Mouse (Mus musculus): ENCODE data around the gene Mast4. TPM values are rescaled to one million over a fixed set of nuclear protein-coding genes. Genes with fewer than 3 reads are reported as not detected.

Gene Mast4
- polyA plus RNA-seq, 1 experiment from 2014 or later, result 24.7 TPM

DNA sequence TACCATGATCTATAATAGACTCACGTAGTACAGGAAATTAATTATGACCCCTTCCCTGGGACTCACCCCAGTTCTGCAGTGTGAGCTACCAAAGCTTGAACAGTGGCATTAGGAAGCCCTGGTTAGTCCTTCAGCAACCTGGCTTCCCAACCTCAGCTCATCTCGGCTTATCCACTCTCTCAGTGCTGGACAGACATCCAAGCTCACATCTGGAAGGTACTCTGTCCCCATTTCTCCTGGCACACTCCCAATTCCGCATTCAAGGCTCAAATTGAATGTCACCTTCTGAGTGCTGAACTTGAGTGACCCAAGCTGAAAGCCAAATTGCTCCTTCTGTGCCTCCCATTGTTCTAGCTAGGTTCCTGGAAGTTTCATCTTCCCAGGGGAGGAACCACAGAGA lies 76.2 kb downstream of the Mast4 start:
- 62% methylated on average over 3 of the region's 3 CpGs for WGBS
- no peaks in the 10 kb centered on the region for H3K36me3 ChIP-seq
- H3K9ac ChIP-seq, result no peak overlapping the region
- no peaks in the 10 kb centered on the region for H3K27me3 ChIP-seq
- ATAC-seq (replicated peaks; ENCODE audit: low FRiP score), result no peak
- H3K9me3 ChIP-seq (replicated peaks), result no peaks in the 10 kb centered on the region
- H3K4me1 ChIP-seq, result no peaks in the 10 kb centered on the region
- no peak overlapping the region for H3K4me2 ChIP-seq
- no peak overlapping the region for H3K4me3 ChIP-seq (replicated peaks)
- H3K27ac ChIP-seq, result no peak overlapping the region

DNA sequence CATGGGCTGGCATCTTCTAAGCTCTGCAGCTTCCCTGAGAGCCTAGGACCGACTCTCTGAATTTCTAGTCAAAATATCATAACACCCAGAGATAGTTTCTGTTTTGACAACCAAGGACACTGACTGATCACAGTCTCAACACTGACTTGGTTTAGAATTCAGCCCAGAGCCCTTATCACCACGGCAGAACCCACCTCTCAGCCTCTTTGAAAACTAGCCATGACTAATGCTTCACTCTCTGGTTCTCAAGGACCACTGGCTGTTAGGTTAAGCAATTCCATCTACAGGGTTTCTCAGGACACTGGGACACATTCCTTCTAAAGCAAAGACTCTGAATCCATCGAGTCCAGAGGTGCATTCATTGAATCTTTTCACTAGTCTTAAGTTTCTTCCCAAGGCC lies 79.4 kb downstream of the Mast4 start:
- no peak overlapping the region for H3K4me3 ChIP-seq (replicated peaks)
- 72% methylated on average over 3 of the region's 3 CpGs for WGBS
- no peak for ATAC-seq (replicated peaks; ENCODE audit: low FRiP score)
- no peak overlapping the region for H3K27ac ChIP-seq
- no peaks in the 10 kb centered on the region for H3K27me3 ChIP-seq
- no peak overlapping the region for H3K9ac ChIP-seq
- H3K36me3 ChIP-seq, result no peaks in the 10 kb centered on the region
- H3K9me3 ChIP-seq (replicated peaks), result no peaks in the 10 kb centered on the region
- H3K4me1 ChIP-seq, result no peaks in the 10 kb centered on the region
- H3K4me2 ChIP-seq, result no peak overlapping the region

DNA sequence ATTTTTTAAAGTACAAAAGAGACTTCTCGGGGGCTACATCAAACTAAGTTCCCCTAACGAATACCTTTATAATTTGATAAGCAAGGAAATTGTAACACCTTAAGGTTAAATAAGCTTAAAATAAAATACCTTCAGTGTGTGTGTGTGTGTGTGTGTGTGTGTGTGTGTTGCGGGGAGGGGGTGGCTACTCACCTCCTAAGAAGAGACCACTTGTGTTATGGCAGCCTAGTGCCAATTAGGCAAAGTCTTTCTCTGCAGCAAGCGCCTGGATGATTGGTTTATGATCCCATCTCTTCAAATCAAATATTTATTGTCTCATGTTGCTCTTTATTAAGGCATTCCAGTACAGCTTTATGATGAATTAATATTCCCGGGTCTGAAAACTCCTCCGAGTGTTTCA lies 81.2 kb downstream of the Mast4 start:
- no peak overlapping the region for H3K4me3 ChIP-seq (replicated peaks)
- H3K36me3 ChIP-seq, result no peaks in the 10 kb centered on the region
- H3K9ac ChIP-seq, result no peak overlapping the region
- no peak for ATAC-seq (replicated peaks; ENCODE audit: low FRiP score)
- H3K4me1 ChIP-seq, result peaks cover 11% of the 10 kb centered on the region
- no peak overlapping the region for H3K27ac ChIP-seq
- no peak overlapping the region for H3K4me2 ChIP-seq
- H3K27me3 ChIP-seq, result no peaks in the 10 kb centered on the region
- WGBS, result 88% methylated on average over 6 of the region's 6 CpGs
- H3K9me3 ChIP-seq (replicated peaks), result no peaks in the 10 kb centered on the region

DNA sequence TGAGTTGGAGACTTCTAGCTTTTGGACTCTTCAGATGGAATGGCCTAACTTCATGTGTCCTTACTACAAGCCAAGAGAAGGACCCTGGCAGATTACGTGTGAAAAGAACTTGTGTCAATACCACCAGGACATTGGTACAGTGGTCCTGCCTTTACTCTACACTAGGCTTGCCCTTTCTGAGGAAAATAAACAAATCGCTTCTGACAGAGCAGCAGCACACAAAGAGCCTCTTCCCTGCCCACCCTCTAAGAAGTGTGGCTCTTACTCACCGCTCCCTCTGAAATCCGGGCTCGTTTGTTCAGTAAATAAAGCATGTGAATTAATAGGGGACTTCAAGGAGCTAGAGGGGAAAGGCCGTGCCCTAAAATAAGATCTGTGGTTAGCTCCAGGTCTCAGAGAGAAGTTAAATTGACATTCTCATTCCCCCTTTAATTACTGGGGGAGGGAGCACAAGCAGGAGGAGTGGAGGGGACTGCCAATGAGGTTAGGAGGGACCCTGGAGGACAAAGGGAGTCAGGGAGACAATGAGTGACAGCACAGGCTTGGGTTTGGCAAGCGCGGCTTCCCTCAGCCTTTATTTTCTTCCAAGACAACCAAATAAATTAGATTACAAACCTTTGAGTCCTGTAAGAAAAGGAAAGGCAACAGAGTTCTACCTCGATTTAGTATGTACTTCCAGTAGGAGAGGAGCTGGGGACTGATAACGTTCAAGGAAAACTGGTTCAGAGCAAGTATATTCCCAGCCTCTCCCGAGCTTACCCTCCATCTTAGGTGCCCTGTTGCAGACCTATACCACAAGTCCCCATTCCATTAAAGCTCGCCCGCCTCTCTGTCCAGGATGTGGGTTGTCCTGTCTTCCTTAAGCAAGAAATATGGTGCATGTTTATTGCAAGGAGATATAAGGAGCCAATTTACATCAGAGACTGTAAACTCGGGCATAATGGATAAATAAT lies 85.9 kb downstream of the Mast4 start:
- no peak overlapping the region for H3K4me2 ChIP-seq
- 33% methylated on average over 14 of the region's 14 CpGs for WGBS
- ATAC-seq (replicated peaks; ENCODE audit: low FRiP score), result peak; percentile 71
- peaks cover 18% of the 10 kb centered on the region for H3K4me1 ChIP-seq
- no peak overlapping the region for H3K27ac ChIP-seq
- no peak overlapping the region for H3K4me3 ChIP-seq (replicated peaks)
- no peaks in the 10 kb centered on the region for H3K9me3 ChIP-seq (replicated peaks)
- no peak overlapping the region for H3K9ac ChIP-seq
- no peaks in the 10 kb centered on the region for H3K36me3 ChIP-seq
- no peaks in the 10 kb centered on the region for H3K27me3 ChIP-seq

DNA sequence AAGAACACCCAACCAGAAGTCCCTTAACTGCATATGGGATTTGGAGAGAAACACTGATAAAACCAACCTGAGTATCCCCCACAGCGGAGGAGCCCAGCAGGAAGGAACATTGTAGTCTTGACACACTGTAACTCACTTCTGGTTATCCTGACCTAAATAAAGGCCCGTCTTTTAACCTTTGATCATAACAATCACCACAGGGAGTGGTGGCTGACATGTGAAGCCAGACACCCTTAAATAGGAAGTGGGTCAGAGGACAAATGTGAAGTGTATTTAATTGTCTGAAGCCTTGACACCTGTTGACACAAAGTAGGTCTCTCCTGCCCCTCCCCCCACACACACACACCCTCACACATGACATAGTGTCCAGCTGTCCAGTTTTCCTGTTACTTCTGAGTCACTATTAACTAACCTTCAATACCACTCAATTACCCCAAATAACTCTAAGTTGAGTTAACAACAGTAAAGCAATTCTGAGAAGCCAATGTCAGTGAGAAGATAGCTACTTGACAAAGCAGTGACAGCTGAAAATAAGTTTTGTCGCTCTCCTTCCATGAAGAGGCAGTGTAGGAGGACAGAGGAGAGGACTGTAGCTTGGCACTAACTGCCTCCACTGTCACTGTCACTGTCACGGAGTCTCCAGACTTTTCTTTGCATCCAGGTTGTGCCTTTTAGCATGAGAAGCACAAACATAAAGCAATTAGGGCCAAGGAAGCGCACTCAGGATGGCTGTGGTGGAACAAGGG lies 87.2 kb downstream of the Mast4 start:
- no peaks in the 10 kb centered on the region for H3K36me3 ChIP-seq
- H3K27me3 ChIP-seq, result no peaks in the 10 kb centered on the region
- H3K4me2 ChIP-seq, result no peak overlapping the region
- H3K27ac ChIP-seq, result no peak overlapping the region
- H3K9ac ChIP-seq, result no peak overlapping the region
- no peak overlapping the region for H3K4me3 ChIP-seq (replicated peaks)
- no peaks in the 10 kb centered on the region for H3K9me3 ChIP-seq (replicated peaks)
- ATAC-seq (replicated peaks; ENCODE audit: low FRiP score), result no peak
- H3K4me1 ChIP-seq, result peaks cover 18% of the 10 kb centered on the region
- WGBS, result 72% methylated on average over 5 of the region's 5 CpGs

DNA sequence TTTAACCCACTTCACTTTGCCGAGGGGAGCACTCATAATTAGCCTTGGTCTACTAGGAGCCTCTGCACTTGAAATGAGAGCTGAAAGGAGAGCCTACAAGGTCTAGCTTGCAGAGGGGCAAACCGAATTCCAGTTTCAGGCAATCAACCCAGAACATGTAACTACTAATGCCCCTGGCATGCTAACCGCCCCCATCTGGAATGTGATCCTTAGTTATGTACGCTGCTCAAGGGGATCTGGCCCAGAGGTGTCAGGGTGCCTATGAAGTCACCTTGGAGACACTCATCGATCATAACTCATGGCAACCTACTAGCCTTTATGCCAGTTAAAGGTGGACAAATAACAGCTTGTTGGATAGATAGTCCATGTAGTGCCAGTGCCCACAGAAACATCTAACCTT lies 88.9 kb downstream of the Mast4 start:
- no peak overlapping the region for H3K27ac ChIP-seq
- H3K27me3 ChIP-seq, result no peaks in the 10 kb centered on the region
- H3K4me3 ChIP-seq (replicated peaks), result no peak overlapping the region
- WGBS, result 86% methylated on average over 5 of the region's 5 CpGs
- no peaks in the 10 kb centered on the region for H3K9me3 ChIP-seq (replicated peaks)
- no peaks in the 10 kb centered on the region for H3K36me3 ChIP-seq
- no peak for ATAC-seq (replicated peaks; ENCODE audit: low FRiP score)
- H3K9ac ChIP-seq, result no peak overlapping the region
- peaks cover 18% of the 10 kb centered on the region for H3K4me1 ChIP-seq
- no peak overlapping the region for H3K4me2 ChIP-seq

DNA sequence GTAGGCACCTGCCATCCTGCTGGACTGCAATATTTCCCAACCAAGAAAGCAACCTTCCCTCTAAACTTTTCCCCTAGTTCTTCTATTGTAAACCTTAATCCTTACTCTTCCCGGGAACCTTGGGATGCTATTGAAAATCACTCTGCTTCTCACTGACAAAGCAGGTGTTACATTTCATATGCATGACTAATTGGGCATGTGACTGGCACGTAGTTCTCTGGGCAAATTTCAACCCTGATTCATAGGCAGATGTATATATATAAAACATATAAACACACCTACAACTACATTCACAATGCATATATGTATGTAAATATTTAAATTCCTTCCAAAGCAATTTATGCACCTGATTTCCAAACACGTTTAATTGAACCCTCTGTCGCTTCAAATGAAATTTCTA lies 90.2 kb downstream of the Mast4 start:
- Histone ChIP-seq H3K4me3 (replicated peaks) (no peak overlapping the region), H3K27ac (no peak overlapping the region), H3K9ac (no peak overlapping the region), H3K36me3 (no peaks in the 10 kb centered on the region), H3K4me2 (no peak overlapping the region), H3K4me1 (peaks cover 16% of the 10 kb centered on the region), H3K9me3 (replicated peaks) (no peaks in the 10 kb centered on the region), H3K27me3 (no peaks in the 10 kb centered on the region)
- WGBS, result 62% methylated on average over 4 of the region's 4 CpGs
- ATAC-seq (replicated peaks; ENCODE audit: low FRiP score), result no peak

DNA sequence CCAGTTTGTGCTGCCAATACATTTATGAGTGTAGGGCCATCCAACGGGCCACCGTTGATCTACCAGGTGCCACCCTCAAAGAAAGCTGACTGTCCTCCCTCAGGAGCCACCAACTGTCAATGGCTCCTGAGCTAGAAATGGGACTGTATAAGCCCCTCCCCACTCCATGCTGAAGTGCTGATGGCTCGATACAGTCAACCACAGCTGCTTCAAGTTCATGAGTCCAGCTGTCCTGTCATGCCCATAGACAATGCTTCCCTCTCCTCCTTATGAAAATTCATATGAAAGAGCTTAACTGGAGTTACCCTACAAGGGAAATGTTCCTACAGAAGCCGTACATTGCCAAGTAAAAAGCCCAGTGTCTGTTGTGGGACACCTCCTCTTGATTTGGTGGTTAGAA lies 93.2 kb downstream of the Mast4 start:
- no peaks in the 10 kb centered on the region for H3K36me3 ChIP-seq
- no peak for ATAC-seq (replicated peaks; ENCODE audit: low FRiP score)
- peaks cover 3% of the 10 kb centered on the region; the same call in 1 of the 2 replicates for H3K4me1 ChIP-seq
- H3K27ac ChIP-seq, result no peak overlapping the region
- H3K27me3 ChIP-seq, result no peaks in the 10 kb centered on the region
- H3K4me3 ChIP-seq (replicated peaks), result no peak overlapping the region
- no peak overlapping the region for H3K4me2 ChIP-seq
- 88% methylated on average over 4 of the region's 4 CpGs for WGBS
- no peak overlapping the region for H3K9ac ChIP-seq
- no peaks in the 10 kb centered on the region for H3K9me3 ChIP-seq (replicated peaks)

DNA sequence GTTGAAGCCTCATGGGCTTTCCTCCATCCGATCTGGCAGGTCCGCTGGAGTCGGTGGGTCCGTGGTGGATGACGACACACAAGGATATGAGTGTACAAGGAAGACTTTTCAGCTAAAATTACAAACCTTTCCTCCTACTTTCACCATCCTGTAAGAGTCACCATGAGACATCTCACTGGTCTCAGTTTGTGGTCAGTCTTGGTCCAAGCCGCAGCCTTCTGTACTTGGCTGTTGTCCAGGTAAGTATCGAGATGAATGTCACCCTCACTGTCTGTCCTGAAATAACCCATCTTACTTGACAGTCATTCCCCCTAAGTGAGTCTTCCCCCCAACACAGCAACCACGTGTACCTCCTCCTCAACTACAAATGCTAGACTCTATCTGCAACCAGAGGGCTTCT lies 94.6 kb downstream of the Mast4 start:
- no peak for ATAC-seq (replicated peaks; ENCODE audit: low FRiP score)
- no peak overlapping the region for H3K27ac ChIP-seq
- 91% methylated on average over 8 of the region's 8 CpGs for WGBS

DNA sequence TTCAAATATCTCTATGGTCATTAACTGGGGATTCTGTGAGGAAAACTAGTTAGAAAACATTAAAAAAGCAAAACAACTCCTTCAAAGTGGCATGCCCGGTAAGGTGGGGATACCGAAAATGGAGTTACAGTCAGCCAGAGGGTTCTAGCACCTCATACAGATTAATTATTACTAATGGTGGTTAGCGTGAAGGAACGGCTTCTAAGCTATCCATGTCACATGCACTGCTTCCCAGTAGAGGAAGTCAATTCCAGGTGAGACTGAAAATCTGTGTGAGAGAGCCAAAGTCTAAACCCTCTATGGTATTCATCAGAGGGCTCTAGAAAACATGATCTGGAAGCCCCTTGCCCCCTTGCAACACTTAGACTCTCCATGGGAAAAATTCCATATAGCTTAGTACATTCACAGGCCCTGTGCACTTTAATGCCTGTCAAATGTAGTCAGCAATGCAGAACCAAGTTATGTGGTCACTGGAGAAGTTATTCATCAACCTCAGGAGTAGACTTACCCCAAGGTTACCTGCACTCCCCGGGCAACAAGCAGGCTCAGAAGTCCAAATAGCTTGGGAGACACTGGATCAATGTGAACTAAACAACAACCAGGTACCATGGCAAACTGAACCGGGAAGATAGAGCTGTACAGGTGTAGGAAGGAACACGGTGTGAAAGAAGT lies 96.1 kb downstream of the Mast4 start:
- Histone ChIP-seq H3K4me2 (no peak overlapping the region), H3K4me3 (replicated peaks) (no peak overlapping the region), H3K27ac (peak overlapping the region; percentile 88), H3K9me3 (replicated peaks) (no peaks in the 10 kb centered on the region), H3K27me3 (no peaks in the 10 kb centered on the region), H3K4me1 (no peaks in the 10 kb centered on the region), H3K36me3 (no peaks in the 10 kb centered on the region), H3K9ac (no peak overlapping the region)
- ATAC-seq (replicated peaks; ENCODE audit: low FRiP score), result peak; percentile 89
- WGBS, result 75% methylated on average over 7 of the region's 7 CpGs

More for the DNA sequence above, 94.6 kb downstream of the Mast4 start:
- no peaks in the 10 kb centered on the region for H3K9me3 ChIP-seq (replicated peaks)
- H3K4me2 ChIP-seq, result no peak overlapping the region
- peaks cover 3% of the 10 kb centered on the region; the same call in 1 of the 2 replicates for H3K4me1 ChIP-seq
- no peak overlapping the region for H3K4me3 ChIP-seq (replicated peaks)
- no peak overlapping the region for H3K9ac ChIP-seq
- H3K36me3 ChIP-seq, result no peaks in the 10 kb centered on the region
- H3K27me3 ChIP-seq, result no peaks in the 10 kb centered on the region

DNA sequence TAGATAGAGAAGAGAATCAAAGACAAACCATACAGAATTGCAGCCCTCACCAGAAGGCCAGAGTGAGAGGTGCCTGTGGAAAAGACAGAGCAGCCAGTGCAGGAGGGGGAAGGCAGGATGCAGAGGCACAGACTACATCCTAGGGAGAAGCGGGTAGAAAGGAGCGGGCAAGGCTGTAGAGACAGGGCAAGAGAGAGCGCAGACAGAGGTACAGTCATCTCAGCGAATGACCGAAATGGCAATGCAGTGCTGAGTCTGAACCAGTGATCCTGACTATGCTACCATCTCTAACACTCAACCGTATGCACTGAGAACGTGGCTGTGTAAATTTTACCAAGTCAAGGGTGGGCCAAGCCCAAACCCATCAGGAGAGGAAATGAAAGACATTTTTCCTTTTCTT lies 102.1 kb downstream of the Mast4 start:
- H3K27ac ChIP-seq, result no peak overlapping the region
- no peaks in the 10 kb centered on the region for H3K4me1 ChIP-seq
- H3K4me2 ChIP-seq, result no peak overlapping the region
- H3K36me3 ChIP-seq, result no peaks in the 10 kb centered on the region
- H3K9me3 ChIP-seq (replicated peaks), result no peaks in the 10 kb centered on the region
- no peak overlapping the region for H3K9ac ChIP-seq
- no peak for ATAC-seq (replicated peaks; ENCODE audit: low FRiP score)
- no peak overlapping the region for H3K4me3 ChIP-seq (replicated peaks)
- no peaks in the 10 kb centered on the region for H3K27me3 ChIP-seq
- WGBS, result 97% methylated on average over 7 of the region's 7 CpGs

DNA sequence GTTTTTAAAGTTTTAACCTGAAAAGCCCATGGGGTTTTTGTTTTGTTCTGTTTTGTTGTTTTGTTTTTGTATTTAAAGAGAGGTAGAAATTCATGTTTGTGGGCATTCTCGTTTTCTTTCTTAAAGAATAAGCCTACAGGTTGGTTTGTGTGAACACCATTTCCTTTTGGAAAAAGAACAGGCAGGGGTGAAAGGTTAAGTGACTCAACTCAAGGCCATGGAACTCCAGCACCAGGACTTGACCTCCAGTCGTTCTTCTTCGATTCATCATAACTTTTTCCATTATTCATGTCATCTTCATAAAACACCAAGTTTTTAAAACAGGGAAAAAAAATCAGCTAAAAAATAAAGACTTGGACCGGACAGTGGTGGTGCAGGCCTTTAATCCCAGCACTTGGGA lies 105.2 kb downstream of the Mast4 start:
- no peaks in the 10 kb centered on the region for H3K27me3 ChIP-seq
- peaks cover 16% of the 10 kb centered on the region for H3K4me1 ChIP-seq
- no peak overlapping the region for H3K4me3 ChIP-seq (replicated peaks)
- 80% methylated on average over 4 of the region's 4 CpGs for WGBS
- no peak overlapping the region for H3K4me2 ChIP-seq
- H3K36me3 ChIP-seq, result no peaks in the 10 kb centered on the region
- H3K9ac ChIP-seq, result no peak overlapping the region
- no peaks in the 10 kb centered on the region for H3K9me3 ChIP-seq (replicated peaks)
- no peak for ATAC-seq (replicated peaks; ENCODE audit: low FRiP score)
- H3K27ac ChIP-seq, result no peak overlapping the region
